Mouse (Mus musculus): ENCODE measurements around the gene 1700034J05Rik.

1700034J05Rik gene

GRCm38 (mm10) chr6:146963396-146964150 is 9.4 kb upstream of the 1700034J05Rik start:
- DNase-seq (ENCODE audit: low spot score in 2 of 2), result no peak

- no peak for DNase-seq (ENCODE audit: low spot score in 2 of 2)
Measured at GRCm38 (mm10) chr6:146961832-146962481, 7.7 kb upstream of the 1700034J05Rik start.

GRCm38 (mm10) chr6:146960956-146961355 is 6.7 kb upstream of the 1700034J05Rik start:
- DNase-seq (ENCODE audit: low spot score in 2 of 2), result no peak

GRCm38 (mm10) chr6:146959908-146960680 is 5.9 kb upstream of the 1700034J05Rik start:
- DNase-seq (ENCODE audit: low spot score in 2 of 2), result peak; percentile 24 to 50

GRCm38 (mm10) chr6:146958694-146959093 is 4.5 kb upstream of the 1700034J05Rik start:
- DNase-seq (ENCODE audit: low spot score in 2 of 2), result no peak

- no peak for DNase-seq (ENCODE audit: low spot score in 2 of 2)
Measured at GRCm38 (mm10) chr6:146956961-146957360, 2.7 kb upstream of the 1700034J05Rik start.

GRCm38 (mm10) chr6:146955896-146956295 is 1.7 kb upstream of the 1700034J05Rik start:
- DNase-seq (ENCODE audit: low spot score in 2 of 2), result peak; percentile 61 to 62

- DNase-seq (ENCODE audit: low spot score in 2 of 2), result no peak
Measured at GRCm38 (mm10) chr6:146955475-146955874, 1.3 kb upstream of the 1700034J05Rik start.

- no peak for DNase-seq (ENCODE audit: low spot score in 2 of 2)
Measured at GRCm38 (mm10) chr6:146950454-146950832, 3.8 kb downstream of the 1700034J05Rik start.

- no peak for DNase-seq (ENCODE audit: low spot score in 2 of 2)
Measured at GRCm38 (mm10) chr6:146949682-146950453, 4.4 kb downstream of the 1700034J05Rik start.

GRCm38 (mm10) chr6:146947186-146947585 is 7.0 kb downstream of the 1700034J05Rik start:
- no peak for DNase-seq (ENCODE audit: low spot score in 2 of 2)

- DNase-seq (ENCODE audit: low spot score in 2 of 2), result no peak
Measured at GRCm38 (mm10) chr6:146946327-146947029, 7.7 kb downstream of the 1700034J05Rik start.

- DNase-seq (ENCODE audit: low spot score in 2 of 2), result no peak
Measured at GRCm38 (mm10) chr6:146944830-146945229, 9.4 kb downstream of the 1700034J05Rik start.

GRCm38 (mm10) chr6:146944009-146944408 is 10.2 kb downstream of the 1700034J05Rik start:
- no peak for DNase-seq (ENCODE audit: low spot score in 2 of 2)

GRCm38 (mm10) chr6:146941505-146942275 is 12.5 kb downstream of the 1700034J05Rik start:
- DNase-seq (ENCODE audit: low spot score in 2 of 2), result no peak

GRCm38 (mm10) chr6:146939026-146939425 is 15.2 kb downstream of the 1700034J05Rik start:
- DNase-seq (ENCODE audit: low spot score in 2 of 2), result no peak

- no peak for DNase-seq (ENCODE audit: low spot score in 2 of 2)
Measured at GRCm38 (mm10) chr6:146935957-146936356, 18.3 kb downstream of the 1700034J05Rik start.

GRCm38 (mm10) chr6:146933123-146933522 is 21.1 kb downstream of the 1700034J05Rik start:
- no peak for DNase-seq (ENCODE audit: low spot score in 2 of 2)

- no peak for DNase-seq (ENCODE audit: low spot score in 2 of 2)
Measured at GRCm38 (mm10) chr6:146929031-146929430, 25.2 kb downstream of the 1700034J05Rik start.

- DNase-seq (ENCODE audit: low spot score in 2 of 2), result no peak
Measured at GRCm38 (mm10) chr6:146928108-146928507, 26.1 kb downstream of the 1700034J05Rik start.
